Mouse (Mus musculus) spleen, adult 2 months (tissue): ENCODE data around the gene Fkbp6. TPM values are rescaled to one million over a fixed set of nuclear protein-coding genes. Genes with fewer than 3 reads are reported as not detected.

Source experiments
- DNase-seq, 2 experiments: peaks; one replicate each; pipeline versions ENCODE4 v3.0.0 to v3.0.0-alpha.2; 2012 to 2021; ENCODE audit warnings: low spot score in 2 of 2, low read depth in 1 of 2
- H3K27ac ChIP-seq: fragments of 200-500 bp; 2 replicates; pipeline ENCODE4 v1.5.1; 2012; ENCODE audit warnings: low read length, inconsistent platforms; ENCODE audit not compliant: insufficient read depth
- H3K27me3 ChIP-seq: fragments of 200-500 bp; 2 replicates; pipeline ENCODE4 v1.6.1; 2012; ENCODE audit warnings: mild to moderate bottlenecking, moderate library complexity, low read length, inconsistent platforms; ENCODE audit not compliant: control insufficient read depth, insufficient read depth
- H3K36me3 ChIP-seq: fragments of 200-500 bp; 2 replicates; pipeline ENCODE4 v1.6.1; 2012; ENCODE audit warnings: mild to moderate bottlenecking, low read length, inconsistent platforms; ENCODE audit not compliant: control insufficient read depth, insufficient read depth
- H3K4me1 ChIP-seq: fragments of 200-500 bp; 2 replicates; pipeline ENCODE4 v1.6.1; 2011; ENCODE audit warnings: inconsistent platforms; ENCODE audit not compliant: control insufficient read depth, insufficient read depth, insufficient read length
- H3K4me3 ChIP-seq: fragments of 200-500 bp; 2 replicates; pipeline ENCODE4 v1.5.1; 2011; ENCODE audit warnings: mild to moderate bottlenecking, inconsistent platforms; ENCODE audit not compliant: insufficient read depth, insufficient read length; ENCODE audit errors: extremely low read depth
- CTCF ChIP-seq: fragments of 200-500 bp; IDR thresholded peaks from 2 replicates; pipeline ENCODE4 v1.5.1; 2011; ENCODE audit warnings: mild to moderate bottlenecking, inconsistent platforms; ENCODE audit not compliant: insufficient read depth, insufficient read length, insufficient replicate concordance; ENCODE audit errors: extremely low read depth
- POLR2A ChIP-seq: fragments of 200-500 bp; IDR thresholded peaks from 2 replicates; pipeline ENCODE4 v1.6.1; 2011; ENCODE audit warnings: low read depth, low read length, inconsistent platforms
- WGBS: fragments of 180-500 bp; shearing (Covaris S2); methylation state at CpG from one replicate; pipeline ENCODE4 v1.1.7; 2018; 5-methylcytosine and 5-hydroxymethylcytosine counted together
- polyA plus RNA-seq: library from polyadenylated mRNA; depleted of rRNA; stranded (reverse); fragments of >200 nt; gene quantifications from 2 replicates; pipeline ENCODE4 v1.2.3, GENCODE M21; 2012

Fkbp6 gene
- polyA plus RNA-seq, 1 experiment, result not detected

DNA sequence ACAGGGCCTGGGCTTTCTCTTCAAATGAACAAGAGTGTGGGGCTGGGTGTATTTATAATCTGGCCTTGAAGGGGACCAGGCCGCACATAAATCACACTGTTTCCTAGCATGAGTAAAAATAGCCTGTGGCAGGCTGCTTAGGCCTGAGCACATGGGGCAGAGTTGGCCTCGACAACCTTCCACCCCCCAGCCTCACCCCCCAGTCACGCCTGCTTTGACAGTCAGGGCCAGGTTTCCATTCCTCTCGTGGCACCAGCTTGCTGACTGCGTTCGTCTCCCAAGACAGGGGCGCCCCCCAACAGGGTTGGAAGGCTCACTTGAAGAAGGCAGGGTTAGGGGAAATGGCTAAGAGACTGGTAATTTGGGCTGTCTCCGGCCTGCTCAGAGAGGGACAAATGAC lies 80.4 kb downstream of the Fkbp6 start:
- TF ChIP-seq POLR2A (no peak), CTCF (no peak)
- Histone ChIP-seq H3K27ac (no peak overlapping the region), H3K4me3 (no peak overlapping the region), H3K4me1 (no peaks in the 10 kb centered on the region), H3K27me3 (no peaks in the 10 kb centered on the region), H3K36me3 (no peaks in the 10 kb centered on the region)
- 60% methylated on average over 8 of the region's 8 CpGs for WGBS
- no peak for DNase-seq

DNA sequence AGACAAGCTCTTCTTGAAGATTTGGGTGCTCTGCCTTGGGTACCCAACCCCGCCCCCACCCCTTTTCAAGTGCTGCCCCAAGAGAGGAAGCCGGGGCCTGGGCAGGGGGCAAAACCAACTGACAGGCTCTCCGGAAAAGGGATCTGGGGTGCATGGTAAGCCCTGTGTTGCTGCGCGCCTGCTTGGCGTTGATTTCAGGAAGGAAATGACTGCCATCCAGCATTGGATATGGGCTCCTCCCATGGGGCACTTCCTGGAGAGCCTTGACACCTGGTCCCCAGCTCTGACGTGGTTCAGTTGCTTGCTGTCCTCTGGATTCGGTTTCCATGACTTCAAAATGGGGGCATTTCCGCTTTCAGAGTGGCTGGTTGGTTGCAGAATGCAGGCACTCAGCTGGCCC lies 85.3 kb downstream of the Fkbp6 start:
- no peak for DNase-seq
- 6% methylated on average over 9 of the region's 9 CpGs for WGBS
- no peaks in the 10 kb centered on the region for H3K36me3 ChIP-seq
- H3K27me3 ChIP-seq, result no peaks in the 10 kb centered on the region
- no peak overlapping the region for H3K27ac ChIP-seq
- peaks cover 3% of the 10 kb centered on the region; the same call in 1 of the 2 replicates for H3K4me1 ChIP-seq
- no peak for TF ChIP-seq POLR2A
- no peak for TF ChIP-seq CTCF
- no peak overlapping the region for H3K4me3 ChIP-seq

GRCm38 (mm10) chr5:135263866-135264503 lies 85.9 kb downstream of the Fkbp6 start:
- DNase-seq, result no peak
- Histone ChIP-seq H3K4me1 (peaks cover 3% of the 10 kb centered on the region; the same call in 1 of the 2 replicates), H3K27ac (no peak overlapping the region), H3K4me3 (no peak overlapping the region), H3K36me3 (no peaks in the 10 kb centered on the region), H3K27me3 (no peaks in the 10 kb centered on the region)
- TF ChIP-seq CTCF, result no peak
- TF ChIP-seq POLR2A, result no peak
- WGBS, result 8% methylated on average over 17 of the region's 17 CpGs

- no peak for DNase-seq
- 85% methylated on average over 30 of the region's 30 CpGs for WGBS
- Histone ChIP-seq H3K27ac (no peak overlapping the region), H3K27me3 (no peaks in the 10 kb centered on the region), H3K4me3 (no peak overlapping the region), H3K4me1 (no peaks in the 10 kb centered on the region), H3K36me3 (no peaks in the 10 kb centered on the region)
- TF ChIP-seq POLR2A, result no peak
- no peak for TF ChIP-seq CTCF
Observed at GRCm38 (mm10) chr5:135258280-135259150, 91.3 kb downstream of the Fkbp6 start.

- TF ChIP-seq CTCF, result no peak
- no peak for TF ChIP-seq POLR2A
- WGBS, result 92% methylated on average over 12 of the region's 12 CpGs
- Histone ChIP-seq H3K27ac (no peak overlapping the region), H3K4me3 (no peak overlapping the region), H3K4me1 (no peaks in the 10 kb centered on the region), H3K36me3 (no peaks in the 10 kb centered on the region), H3K27me3 (no peaks in the 10 kb centered on the region)
- no peak for DNase-seq
Observed at GRCm38 (mm10) chr5:135257559-135257958, 92.3 kb downstream of the Fkbp6 start.

GRCm38 (mm10) chr5:135256166-135256565 lies 93.7 kb downstream of the Fkbp6 start:
- no peaks in the 10 kb centered on the region for H3K36me3 ChIP-seq
- WGBS, result 90% methylated on average over 3 of the region's 3 CpGs

More at GRCm38 (mm10) chr5:135256166-135256565, 93.7 kb downstream of the Fkbp6 start:
- no peak for TF ChIP-seq CTCF
- TF ChIP-seq POLR2A, result no peak
- H3K4me3 ChIP-seq, result no peak overlapping the region
- no peak for DNase-seq
- H3K27me3 ChIP-seq, result no peaks in the 10 kb centered on the region
- peaks cover 2% of the 10 kb centered on the region for H3K4me1 ChIP-seq
- H3K27ac ChIP-seq, result no peak overlapping the region
